Mouse (Mus musculus) spleen, postnatal 10 days (tissue): ENCODE results near the gene Dohh.

Experiments used
- DNase-seq, 2 experiments: peaks; one replicate each; pipeline ENCODE4 v3.0.0; 2021 to 2022; ENCODE audit warnings: low spot score in 2 of 2

Dohh gene

DNA sequence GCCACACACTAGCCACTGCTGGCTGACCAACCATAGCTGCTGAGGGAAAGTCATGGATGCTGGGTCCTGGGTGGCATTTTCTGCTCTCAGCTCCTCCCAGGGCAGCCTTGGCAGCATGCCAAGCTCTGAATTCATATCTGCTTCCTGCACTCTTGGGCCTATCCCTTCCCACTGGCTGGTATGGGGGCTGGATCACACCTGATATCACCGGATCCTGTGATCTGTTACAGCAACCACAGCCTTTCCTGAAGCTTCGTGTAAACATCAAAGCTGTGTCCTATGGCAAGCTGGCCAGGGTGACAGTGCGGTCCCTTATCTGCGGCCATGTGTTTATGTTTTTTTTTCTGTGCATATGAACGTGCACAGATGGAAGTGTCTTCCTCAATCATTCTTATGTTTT is 2.2 kb upstream of the Dohh start:
- peak; percentile 89 to 94 for DNase-seq

DNA sequence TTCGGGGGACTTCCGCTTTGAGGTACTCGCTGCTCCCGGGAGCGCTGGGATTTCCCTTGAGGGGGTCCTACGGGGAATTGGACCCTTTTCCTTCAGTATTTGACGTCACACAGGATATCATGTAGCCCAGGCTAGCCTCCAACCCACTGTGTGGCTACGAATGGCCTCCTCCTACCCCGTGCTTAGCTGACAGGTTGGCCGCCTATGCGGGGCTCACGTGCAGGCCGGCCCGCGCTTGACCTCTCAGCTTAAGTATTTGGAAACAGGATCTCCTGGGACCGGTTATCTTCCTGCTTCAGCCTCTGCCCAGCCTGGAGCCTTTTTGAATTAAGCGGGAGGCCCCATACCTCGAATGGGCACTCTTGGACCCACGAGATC is 366 bp downstream of the Dohh start:
- no peak for DNase-seq

DNA sequence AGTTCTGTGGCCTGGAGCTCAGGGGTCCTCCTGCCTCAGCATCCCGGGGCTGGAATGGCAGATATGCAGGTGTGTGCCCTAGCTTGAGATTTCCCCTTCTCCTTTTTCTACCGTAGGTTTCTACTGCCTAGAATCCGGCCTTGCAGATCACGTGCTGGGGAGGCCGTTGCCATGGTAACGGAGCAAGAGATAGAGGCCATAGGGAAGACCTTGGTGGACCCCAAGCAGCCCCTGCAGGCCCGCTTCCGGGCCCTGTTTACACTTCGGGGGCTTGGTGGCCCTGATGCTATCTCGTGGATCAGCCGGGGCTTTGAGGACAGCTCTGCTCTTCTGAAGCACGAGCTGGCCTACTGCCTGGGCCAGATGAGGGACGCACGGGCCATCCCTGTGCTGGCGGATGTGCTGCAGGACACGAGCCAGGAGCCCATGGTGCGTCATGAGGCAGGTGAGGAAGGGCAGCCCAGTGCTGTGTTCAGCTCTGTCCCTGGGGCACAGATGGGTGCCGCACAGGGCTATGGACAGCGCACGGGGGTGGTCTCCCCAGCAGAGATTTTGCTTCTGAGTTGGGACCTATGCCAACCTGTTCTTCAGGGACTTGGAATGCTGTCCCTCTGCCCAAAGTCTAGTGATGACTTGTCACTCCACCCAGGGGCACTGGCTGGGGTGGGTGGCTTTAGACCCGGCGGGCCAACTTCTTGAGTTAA is 1.5 kb downstream of the Dohh start:
- peak in 1 of 2 experiments; percentile 41 for DNase-seq

DNA sequence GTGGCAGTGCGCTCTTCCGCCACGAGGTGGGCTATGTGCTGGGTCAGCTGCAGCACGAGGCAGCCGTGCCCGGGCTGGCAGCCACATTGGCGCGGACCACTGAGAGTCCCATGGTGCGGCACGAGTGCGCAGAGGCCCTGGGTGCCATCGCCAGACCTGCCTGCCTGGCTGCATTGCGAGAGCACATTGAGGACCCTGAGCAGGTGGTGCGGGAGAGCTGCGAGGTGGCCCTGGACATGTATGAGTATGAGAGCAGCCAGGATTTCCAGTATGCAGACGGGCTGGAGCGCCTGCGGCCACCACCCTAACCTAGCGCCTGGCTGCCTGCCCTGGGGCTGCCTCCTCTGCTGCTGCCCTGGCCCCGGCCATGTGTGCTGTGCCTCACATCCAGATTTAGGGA is 3.5 kb downstream of the Dohh start:
- DNase-seq = peak in 1 of 2 experiments; percentile 22

DNA sequence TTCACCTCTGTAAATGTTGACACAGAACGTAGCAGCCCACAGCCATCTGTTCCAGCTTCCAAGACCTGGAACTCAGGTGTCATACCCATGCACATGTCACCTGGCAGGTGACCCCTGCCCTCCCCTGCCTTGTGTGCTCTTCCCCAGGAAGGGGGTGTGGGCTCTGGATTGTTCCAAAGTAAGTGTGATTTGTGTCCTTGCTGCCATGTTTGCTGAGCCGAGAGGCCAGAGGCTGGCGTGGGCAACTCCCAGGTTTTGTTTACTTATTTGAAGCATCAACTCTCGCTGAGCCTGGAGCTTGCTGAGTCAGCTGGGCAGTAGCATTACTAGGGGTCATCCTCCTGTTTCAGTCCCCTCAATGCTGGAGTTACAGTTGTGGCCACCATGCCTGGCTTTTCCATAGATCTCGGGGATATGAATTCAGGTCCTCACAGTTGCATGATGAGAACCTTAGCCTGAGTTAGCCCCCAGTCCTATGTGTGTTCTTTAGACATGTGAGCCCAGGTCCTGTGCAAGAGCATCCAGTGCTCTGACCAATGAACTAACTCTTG is 4.4 kb downstream of the Dohh start, which contains the start of gene Gm48552:
Gene Gm48552, plus strand, starts transcription at position 501 of the 551 bp plus-strand sequence.
- no peak for DNase-seq

DNA sequence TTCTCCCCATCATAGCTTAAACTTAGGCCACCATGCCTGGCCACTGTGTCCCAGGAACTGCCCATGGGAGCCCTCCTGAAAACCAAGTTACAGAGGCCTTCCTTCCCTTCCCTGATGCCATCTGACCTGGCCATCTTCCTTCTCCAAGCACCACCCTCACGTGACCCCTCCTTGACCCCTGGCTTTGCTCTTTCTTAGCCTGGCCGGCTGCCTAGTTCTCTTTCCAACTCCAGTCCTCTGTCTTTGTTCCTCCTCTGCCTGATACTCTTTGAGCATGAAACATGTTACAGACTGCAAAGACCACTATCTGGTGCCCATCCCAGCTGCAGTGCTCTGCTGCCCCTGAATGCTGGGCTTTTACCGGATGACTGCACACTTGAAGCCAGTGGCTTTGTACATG is 5.1 kb downstream of the Dohh start:
- DNase-seq = peak in 1 of 2 experiments; percentile 35

DNA sequence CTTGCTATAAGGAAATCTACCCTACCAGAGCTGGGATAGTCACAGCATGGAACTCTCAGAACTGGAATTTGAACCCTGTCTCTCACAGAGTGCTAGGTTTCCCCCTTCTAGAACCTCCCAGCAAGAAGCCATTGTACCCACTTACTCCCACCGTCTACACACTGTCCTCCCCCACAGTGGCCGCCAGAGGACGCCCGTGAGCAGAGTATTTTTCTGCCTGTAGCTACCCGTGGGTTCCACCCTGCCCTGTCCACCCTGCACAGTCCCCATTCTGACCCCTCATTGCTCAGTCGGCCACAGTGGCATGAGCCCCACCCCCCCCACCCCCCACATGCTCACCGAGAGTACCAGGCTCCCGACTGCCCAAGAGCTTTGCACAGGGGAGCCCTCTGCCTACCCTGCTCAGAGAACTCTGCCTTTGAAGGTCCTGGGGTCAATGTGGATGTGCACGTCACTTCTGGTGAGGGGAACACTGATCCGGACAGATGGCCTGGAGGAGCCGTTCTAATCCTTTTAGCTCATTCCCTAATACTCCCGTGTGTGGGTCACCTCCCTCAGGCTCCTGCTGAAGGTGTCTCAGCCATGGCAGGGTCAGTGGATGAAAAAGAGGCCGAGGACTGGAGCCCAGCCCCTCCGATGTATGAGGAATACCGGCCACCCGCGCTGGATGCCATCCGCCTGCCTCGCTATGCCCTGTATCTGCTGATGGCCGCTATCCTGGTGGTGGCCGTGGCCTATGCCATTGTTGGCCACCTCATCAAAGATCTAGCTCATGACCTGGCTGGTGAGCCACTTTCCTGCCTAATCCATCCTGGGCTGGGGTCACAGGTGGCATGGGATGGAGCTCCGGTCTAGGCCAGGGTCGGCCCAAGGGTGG is 5.8 kb downstream of the Dohh start:
- peak; percentile 80 to 87 for DNase-seq

DNA sequence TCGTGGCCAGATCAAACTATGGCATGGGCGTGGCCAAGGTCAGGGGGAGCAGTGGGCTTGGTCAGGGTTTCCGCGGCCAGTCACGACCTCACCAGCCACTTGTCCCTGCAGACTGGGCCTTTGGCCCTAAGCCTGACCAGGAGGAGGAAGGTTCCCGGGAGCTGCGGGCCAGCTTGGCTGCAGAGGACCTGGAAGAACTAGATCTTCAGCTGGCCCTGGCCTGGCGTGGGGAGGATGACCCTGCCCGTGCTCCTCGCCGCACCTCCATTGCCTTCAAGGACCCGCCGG is 6.4 kb downstream of the Dohh start:
- DNase-seq = peak in 1 of 2 experiments; percentile 29

DNA sequence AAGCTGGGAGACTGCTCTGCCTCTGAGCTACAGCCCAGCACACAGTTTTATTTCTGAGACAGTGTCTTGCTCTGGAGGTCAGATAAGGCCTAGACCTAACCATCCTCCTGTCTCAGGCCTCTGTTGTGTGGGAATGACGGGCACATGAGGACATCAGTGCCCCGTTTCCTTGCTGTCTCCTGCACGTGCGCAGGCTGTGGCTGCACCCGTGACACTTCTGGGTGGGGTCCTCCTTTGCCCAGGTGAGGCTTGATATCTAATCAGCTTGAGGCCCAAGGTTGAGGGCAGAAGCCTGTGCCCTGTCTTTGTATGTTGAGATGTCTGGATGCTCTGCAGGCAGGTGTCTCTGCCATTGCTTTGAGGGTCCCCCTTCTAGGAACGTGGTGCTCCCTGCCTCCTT is 8.0 kb downstream of the Dohh start:
- no peak for DNase-seq

DNA sequence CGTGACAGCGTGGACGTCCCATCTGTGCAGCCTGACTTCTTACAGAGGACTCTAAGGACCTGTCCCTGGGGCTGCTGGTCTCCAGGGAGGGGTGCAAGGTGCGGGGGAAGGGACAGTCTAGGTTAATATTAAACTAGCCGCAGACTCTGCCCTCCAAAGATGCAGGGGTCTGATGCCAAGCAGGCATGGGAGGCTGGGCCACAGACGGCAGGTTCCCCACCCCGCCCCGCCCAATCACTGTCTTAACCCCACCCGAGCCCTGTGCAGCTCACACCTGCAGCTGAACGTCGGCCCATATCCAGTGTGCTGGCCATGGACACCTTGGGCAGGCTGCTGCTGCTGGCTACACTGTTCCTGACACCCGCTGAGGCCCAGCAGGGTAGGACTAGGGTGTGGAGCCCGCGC is 8.6 kb downstream of the Dohh start, which contains the start of gene Smim24:
Gene Smim24, plus strand, starts transcription at position 271 of the 405 bp plus-strand sequence.
- peak in 1 of 2 experiments; percentile 28 for DNase-seq

DNA sequence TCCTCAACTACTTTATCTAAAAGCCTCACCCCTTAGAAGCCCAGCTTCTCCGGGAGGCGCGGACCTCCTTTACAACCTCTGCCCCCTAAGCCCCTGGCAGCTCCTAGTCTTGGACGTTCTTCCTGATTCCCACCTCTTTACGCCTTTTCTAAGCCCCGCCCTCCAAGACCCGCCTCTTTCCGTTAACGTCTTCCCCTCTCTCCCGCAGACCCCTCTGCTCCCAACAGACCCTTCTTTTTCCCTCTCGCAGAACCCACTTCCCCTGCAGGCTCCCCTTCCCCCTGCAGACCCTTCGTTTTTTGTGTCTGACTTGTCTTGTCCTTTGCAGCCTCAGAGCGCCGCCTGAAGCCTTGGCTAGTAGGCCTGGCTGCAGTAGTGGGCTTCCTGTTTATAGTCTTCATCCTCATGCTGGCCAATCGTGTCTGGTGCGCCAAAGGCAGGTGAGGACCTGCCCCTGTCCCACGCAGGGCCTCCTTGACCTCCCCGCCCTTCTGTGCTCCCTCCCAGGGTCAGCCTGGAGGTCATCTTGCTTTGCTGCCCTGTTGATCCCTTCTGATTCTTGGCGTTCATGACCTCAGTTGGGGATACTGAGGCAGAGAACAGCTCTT is 9.3 kb downstream of the Dohh start:
- DNase-seq = peak in 1 of 2 experiments; percentile 55

DNA sequence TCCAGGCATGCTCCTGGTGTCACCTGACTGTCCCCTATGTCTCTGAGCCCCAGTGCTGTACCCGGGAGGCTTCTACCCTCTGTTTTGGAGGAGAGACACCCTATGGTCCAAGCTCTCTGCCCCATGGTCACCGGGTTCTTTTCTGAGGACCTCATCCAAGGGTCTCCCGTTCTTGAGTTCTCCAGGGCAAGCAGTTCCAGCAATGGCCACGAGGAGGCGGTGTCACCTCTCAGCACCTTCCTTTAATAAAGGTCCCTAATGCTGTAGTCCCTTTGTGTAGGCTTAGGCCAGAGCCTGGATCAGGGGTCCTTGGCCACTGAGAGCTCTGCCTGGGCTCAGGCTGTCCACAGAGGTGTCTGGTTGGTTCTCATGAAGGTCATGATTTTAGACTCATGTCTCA is 10.9 kb downstream of the Dohh start:
- peak; percentile 81 to 88 for DNase-seq

DNA sequence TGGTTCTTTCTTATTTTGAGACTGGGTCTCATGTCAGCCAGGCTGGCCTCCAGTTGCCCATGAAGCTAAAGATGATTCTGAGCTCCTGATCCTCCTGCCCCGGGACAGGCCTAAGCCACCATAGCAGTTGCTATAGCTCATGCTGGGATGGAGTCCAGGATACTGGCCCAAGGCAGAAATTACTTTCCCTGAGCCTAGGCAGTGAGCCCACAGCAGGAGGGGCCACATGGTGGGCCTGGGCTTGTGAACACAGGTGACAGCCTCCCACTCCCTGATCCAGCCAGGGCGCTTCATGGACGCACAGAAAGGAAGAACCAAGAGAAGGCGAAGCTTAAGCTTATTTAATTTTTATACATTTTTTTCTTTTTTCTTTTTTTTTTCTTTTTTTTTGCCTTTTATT is 11.6 kb downstream of the Dohh start:
- no peak for DNase-seq

DNA sequence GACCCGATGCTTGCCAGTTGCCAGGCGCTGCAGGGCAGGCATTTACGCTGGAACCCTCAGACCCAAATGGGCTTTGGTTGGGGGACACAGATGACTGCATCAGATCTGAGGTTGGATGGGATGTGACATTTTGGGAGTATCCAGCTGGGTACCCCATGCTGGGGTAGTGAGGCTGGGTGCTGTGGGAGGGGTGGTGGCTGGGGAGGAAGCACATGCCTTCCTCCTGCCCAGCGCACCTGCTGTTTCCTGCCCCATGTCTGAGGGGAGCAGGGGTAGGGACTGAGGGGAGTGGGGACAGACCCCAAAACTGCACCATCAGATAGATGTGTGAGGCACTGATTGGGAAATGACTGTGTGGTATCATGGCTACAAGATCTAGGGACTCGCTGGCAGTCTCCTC is 12.5 kb downstream of the Dohh start:
- no peak for DNase-seq

DNA sequence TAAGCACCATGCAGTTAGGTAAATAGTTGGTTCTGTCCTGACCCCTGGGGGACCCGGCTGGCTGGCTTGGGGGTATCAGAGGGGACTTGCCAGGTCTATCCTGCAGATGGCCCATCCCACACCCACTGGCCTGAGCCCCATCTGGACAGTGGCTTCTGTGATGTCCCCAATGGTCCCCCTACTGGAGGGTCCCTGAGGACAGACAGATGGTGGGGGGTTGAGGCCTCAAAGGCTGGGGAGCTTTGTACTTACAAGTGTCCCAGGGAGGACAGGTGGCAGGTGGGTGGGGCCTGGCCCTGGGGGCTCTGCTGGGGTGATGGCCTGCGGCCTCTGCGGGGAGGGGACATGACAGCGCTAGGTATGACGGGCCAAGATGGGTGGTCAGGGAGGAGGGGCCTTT is 15.1 kb downstream of the Dohh start:
- DNase-seq = no peak

DNA sequence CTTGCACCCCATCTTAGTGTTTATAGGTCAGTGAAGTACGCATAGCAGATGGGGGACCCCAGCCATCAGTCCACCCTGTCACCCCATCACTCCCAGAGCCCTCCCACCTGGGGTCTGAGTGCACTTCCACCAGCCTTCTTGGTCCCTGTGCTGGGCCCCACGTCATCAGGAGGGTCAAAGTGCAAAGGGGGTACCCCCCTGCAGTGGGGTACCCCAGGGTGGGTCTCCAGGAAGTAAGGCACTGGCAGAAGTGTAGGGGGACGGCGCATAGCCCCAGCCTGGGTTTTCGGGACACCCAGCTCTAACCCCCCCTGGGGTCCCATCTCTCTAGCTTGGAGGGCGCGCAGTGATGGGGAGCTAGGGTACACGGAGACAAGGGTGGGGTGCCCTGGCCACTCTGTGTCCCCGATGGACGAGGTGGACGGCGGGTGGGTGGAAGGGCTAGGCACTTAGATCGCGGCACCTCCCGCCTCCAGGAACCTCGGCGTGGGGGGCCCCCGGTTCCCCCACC is 15.6 kb downstream of the Dohh start:
- no peak for DNase-seq

DNA sequence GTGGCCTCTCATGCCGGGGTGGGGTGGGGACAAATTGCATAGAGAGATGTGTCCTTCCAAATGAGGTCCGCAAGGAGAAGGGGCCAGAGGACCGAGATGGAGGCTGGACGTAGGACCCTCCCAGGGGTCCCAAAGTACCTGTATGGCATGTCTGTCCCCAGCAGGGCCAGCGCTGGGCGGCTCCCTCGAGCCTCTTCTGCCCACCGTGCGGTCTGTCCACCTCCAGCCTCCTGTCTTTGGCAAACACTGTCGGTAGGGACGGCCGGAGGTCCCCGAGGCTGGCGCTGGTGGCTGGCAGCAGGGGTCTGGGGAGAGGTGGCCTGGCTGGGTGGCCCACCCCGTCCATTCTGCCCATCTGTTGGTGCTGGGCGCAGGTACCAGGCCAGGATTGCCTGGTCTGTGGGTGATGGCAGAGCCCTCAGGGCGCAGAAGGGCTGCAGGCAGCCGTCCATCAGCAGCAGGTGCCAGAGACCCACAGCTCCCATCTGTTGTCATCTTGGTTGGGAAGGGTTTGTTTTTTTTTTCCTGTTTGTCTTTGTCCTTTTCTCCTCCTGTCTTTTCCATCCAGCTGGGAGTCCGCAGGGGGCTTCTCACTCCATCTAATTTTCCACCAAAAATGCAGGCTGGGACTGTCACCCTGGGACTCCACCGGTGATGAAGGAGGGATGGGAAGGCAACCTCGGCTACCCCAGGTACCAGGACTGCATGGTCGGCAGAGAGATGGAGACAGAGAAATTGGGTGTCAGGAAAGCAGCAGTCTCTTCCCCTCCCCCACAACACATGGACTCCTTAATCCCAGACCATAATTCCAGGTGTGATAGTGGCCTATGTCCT is 16.4 kb downstream of the Dohh start:
- no peak for DNase-seq

DNA sequence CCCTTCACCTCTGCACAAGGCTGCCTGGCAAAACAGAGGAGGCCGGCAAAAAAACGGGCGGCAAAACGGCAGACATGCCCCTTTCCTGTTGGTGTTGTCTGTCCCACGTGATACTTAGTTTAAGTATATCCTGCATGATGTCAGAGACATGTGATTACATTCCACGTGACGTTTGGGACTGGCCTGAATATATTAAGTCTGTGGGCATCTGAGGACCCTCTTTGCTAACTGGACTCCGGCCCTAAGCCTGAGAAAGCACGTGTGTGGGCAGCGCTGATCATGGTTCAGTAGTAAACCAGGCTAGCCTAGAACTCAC is 16.9 kb downstream of the Dohh start:
- no peak for DNase-seq

DNA sequence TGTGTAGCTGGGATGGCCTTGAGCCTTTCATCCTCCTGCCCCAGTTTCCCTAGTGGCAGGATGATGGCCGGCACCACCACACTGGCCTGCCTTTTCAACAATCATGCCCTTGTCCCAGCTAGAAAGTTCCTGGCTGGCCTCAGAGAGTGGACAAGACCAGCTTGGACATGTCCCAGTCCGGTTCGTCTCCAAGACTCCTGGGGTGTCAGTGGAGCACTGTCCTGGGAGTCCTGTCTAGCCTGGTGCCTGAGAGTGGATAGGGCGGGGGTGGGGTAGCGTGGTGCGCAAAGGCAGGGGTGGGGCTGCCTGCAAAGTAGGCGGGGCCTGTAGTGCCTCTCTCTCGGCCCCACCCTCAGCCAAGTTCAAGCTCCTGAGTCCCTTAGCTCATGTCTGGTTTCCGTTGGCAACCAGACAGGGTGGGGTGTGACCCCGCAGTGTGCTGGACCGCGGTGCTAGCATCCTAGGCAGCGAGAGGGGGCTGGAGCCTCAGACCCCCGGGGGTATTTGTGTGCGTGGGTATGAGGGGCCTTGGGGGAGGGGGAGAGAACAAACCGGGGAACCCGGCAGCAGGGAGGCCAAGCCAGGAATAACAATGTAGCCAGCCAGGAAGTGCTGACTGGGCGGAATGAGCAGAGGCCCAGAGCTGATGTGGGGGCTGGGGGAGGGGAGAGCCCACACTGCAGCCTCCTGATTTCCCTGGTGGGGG is 17.4 kb downstream of the Dohh start:
- peak in 1 of 2 experiments; percentile 77 for DNase-seq

DNA sequence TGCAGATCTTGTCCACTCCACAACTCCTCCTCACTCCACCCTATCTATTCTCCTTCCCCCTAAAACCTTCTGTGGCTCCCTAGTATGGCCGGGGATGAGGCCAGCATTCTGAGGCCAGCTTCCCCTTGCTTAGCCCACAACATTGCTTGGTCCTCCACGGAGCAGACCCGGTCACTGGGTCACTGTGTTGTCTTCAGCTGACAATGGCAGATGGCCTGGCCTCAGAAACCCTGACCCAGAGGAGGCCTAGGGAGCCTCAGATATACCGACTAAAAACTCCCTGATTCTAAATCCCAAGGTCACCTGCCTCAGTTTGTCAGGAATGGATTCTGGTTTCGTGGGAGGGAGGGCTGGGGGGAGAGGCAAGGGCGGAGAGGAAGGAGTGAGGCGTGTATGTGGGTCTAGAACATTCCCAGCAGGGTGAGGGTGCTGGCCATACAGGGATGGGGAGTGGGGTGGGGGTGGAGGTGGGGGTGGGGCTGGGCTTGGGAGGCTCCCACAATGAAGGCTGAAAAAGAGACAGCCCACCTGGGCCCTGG is 18.1 kb downstream of the Dohh start:
- no peak for DNase-seq

DNA sequence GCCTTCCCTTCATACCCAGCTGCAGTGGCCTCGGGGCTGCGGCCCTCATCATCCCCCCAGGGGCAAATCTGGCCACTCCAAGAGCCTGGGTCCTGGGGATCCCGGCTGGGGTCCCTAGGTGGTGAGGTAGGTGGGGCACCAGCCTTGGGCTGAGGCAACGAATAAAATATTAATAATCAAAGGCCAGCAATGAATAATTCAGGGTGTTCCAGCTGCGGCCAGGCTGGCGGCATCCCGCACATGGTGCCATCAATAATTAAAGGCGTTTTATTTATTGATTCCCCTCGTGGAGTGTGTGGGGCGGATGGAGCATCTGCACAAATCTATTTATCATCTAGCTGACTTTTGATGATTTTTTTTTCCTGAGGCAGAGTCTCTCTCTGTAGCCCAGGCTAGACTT is 19.3 kb downstream of the Dohh start:
- DNase-seq = no peak
